21 mouse cellular contexts compared by ENCODE assay signal in the genomic region with DNA sequence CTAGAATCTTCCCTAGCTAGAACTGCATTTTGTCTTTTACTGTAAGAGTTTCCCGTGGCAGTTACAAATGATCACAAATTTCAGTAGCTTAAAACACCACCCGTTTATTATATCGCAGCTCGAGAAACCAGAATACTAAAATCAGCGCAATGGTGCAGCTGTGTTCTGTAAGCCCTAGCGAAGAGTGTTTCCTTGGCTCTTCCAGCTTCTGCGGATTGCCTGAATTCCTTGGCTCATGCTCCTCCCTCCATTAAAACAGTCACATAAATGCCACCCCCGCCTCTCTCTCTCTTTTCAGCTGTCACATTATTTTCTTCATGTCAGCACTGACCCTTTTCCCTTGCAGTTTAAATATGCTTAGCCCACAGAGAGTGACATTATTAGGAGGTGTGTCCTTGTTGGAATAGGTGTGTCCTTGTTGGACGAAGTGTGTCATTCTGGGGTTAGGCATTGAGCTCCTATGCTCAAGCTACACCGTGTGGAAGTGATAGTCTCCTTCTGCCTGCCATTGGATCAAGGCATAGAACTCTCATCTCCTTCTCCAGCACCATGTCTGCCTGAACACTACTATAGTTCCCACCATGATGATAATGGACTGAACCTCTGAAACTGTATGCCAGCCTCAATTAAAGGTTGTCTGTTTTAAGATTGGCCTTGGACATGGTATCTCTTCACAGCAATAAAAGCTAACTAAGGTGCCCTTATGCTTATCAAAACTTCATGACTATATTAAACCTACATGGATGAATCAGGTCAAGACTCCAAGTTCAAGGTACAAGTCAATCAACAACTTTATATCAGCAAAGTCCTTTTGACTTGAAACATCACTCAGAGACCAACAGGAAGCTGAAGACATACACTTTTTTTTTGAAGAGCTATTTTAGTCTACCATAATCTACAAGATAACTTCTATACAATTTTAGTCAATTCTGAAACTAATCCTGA.
DNase-seq lines count a peak whose midpoint lies in the region; ATAC-seq and TF ChIP-seq lines count a peak whose summit lies in the region.
"Had no signal": no experiment of that assay in that cellular context is flagged by ENCODE, and none has a peak within 500 bp of the region (broad histone marks: within the 10 kb centered on the region; RNA-seq: fewer than 3 reads in every experiment).

No protein-coding gene starts in this region.

- no peaks in the 10 kb centered on the region for H3K27me3 ChIP-seq in kidney, embryonic 15.5 days
- no peaks in the 10 kb centered on the region for H3K27me3 ChIP-seq in kidney, embryonic 14.5 days (ENCODE audit: control insufficient read depth, insufficient read depth, low read length)
- no peaks in the 10 kb centered on the region for H3K27me3 ChIP-seq in lung, embryonic 15.5 days
- H3K27me3 ChIP-seq in intestine, embryonic 15.5 days (replicated peaks): no peaks in the 10 kb centered on the region
- no peaks in the 10 kb centered on the region for H3K27me3 ChIP-seq in small intestine, adult 2 months (ENCODE audit: control insufficient read depth, insufficient read depth, low read length)
- H3K27me3 ChIP-seq: CH12.LX; forebrain, embryonic 12.5 days; heart, embryonic 13.5 days; hindbrain, embryonic 13.5 days had no signal

- no peak for TF ChIP-seq CTCF in small intestine, adult 2 months (IDR thresholded peaks at IDR 0.05; ENCODE audit: extremely low read depth, insufficient read length, insufficient replicate concordance, low read depth, low read length)

- H3K4me1 ChIP-seq in kidney, embryonic 15.5 days: no peaks in the 10 kb centered on the region
- no peaks in the 10 kb centered on the region for H3K4me1 ChIP-seq in kidney, embryonic 14.5 days (ENCODE audit: control insufficient read depth, insufficient read depth, low read length)
- no peaks in the 10 kb centered on the region for H3K4me1 ChIP-seq in lung, embryonic 15.5 days
- 0 out of 2 replicates have a peak, but pooled peaks cover 5% of the 10 kb centered on the region for H3K4me1 ChIP-seq in intestine, embryonic 15.5 days (replicated peaks)
- H3K4me1 ChIP-seq in small intestine, adult 2 months (ENCODE audit: control insufficient read depth, insufficient read depth, insufficient read length, low read length): peaks cover 3% of the 10 kb centered on the region; the same call in 1 of the 2 replicates
- H3K4me1 ChIP-seq: forebrain, embryonic 12.5 days; hindbrain, embryonic 13.5 days had no signal

- H3K9me3 ChIP-seq in kidney, embryonic 15.5 days (replicated peaks): no peaks in the 10 kb centered on the region
- no peaks in the 10 kb centered on the region for H3K9me3 ChIP-seq in kidney, embryonic 14.5 days (ENCODE audit: control insufficient read depth, low read length)
- H3K9me3 ChIP-seq in lung, embryonic 15.5 days: no peaks in the 10 kb centered on the region
- H3K9me3 ChIP-seq in intestine, embryonic 15.5 days: no peaks in the 10 kb centered on the region
- H3K9me3 ChIP-seq: forebrain, embryonic 12.5 days; heart, embryonic 13.5 days; hindbrain, embryonic 13.5 days had no signal

- H3K36me3 ChIP-seq in kidney, embryonic 15.5 days: no peaks in the 10 kb centered on the region
- no peaks in the 10 kb centered on the region for H3K36me3 ChIP-seq in kidney, embryonic 14.5 days (ENCODE audit: control insufficient read depth, insufficient read depth, low read length)
- H3K36me3 ChIP-seq in lung, embryonic 15.5 days: no peaks in the 10 kb centered on the region
- H3K36me3 ChIP-seq in intestine, embryonic 15.5 days: no peaks in the 10 kb centered on the region
- H3K36me3 ChIP-seq in small intestine, adult 2 months (ENCODE audit: control insufficient read depth, insufficient read depth, low read length): no peaks in the 10 kb centered on the region
- H3K36me3 ChIP-seq: forebrain, embryonic 12.5 days; heart, embryonic 13.5 days; hindbrain, embryonic 13.5 days had no signal

- no peak for TF ChIP-seq POLR2A in small intestine, adult 2 months (IDR thresholded peaks at IDR 0.05; ENCODE audit: low read depth, low read length)

- H3K9ac ChIP-seq in kidney, embryonic 15.5 days: no peak overlapping the region
- no peak overlapping the region for H3K9ac ChIP-seq in kidney, embryonic 14.5 days (ENCODE audit: low read depth, low read length)
- H3K9ac ChIP-seq in lung, embryonic 15.5 days: no peak overlapping the region
- no peak overlapping the region for H3K9ac ChIP-seq in intestine, embryonic 15.5 days
- H3K9ac ChIP-seq: forebrain, embryonic 12.5 days; heart, embryonic 13.5 days; hindbrain, embryonic 13.5 days had no signal

- H3K4me2 ChIP-seq in kidney, embryonic 15.5 days: no peak overlapping the region
- H3K4me2 ChIP-seq in kidney, embryonic 14.5 days (replicated peaks; ENCODE audit: low read depth, low read length): no peak overlapping the region
- H3K4me2 ChIP-seq in lung, embryonic 15.5 days: no peak overlapping the region
- no peak overlapping the region for H3K4me2 ChIP-seq in intestine, embryonic 15.5 days (replicated peaks)
- H3K4me2 ChIP-seq: forebrain, embryonic 12.5 days; heart, embryonic 13.5 days; hindbrain, embryonic 13.5 days had no signal

- DNase-seq in lung, postnatal 36 days: no peak
- no peak for DNase-seq in retina, postnatal 1 day
- DNase-seq: cerebellum, adult 2 months; cerebellum, postnatal 36 days; gastrocnemius, postnatal 10 days; heart, adult 11 months; lung, postnatal 14 days; right cerebral cortex, postnatal 25 days; thymus, postnatal 14 days had no signal

- 70% methylated on average over 10 of the region's 10 CpGs for WGBS in kidney, embryonic 15.5 days
- WGBS in kidney, embryonic 14.5 days: 67% methylated on average over 10 of the region's 10 CpGs
- WGBS in lung, embryonic 15.5 days: 38% methylated on average over 10 of the region's 10 CpGs
- 54% methylated on average over 10 of the region's 10 CpGs for WGBS in intestine, embryonic 15.5 days
- 52% methylated on average over 10 of the region's 10 CpGs for WGBS in small intestine, adult 2 months

- no peak overlapping the region for H3K4me3 ChIP-seq in kidney, embryonic 15.5 days (replicated peaks)
- no peak overlapping the region for H3K4me3 ChIP-seq in kidney, embryonic 14.5 days (ENCODE audit: low read length)
- no peak overlapping the region for H3K4me3 ChIP-seq in lung, embryonic 15.5 days
- H3K4me3 ChIP-seq in intestine, embryonic 15.5 days (replicated peaks): no peak overlapping the region
- H3K4me3 ChIP-seq in small intestine, adult 2 months (ENCODE audit: low read depth, low read length): no peak overlapping the region
- H3K4me3 ChIP-seq: forebrain, embryonic 12.5 days; heart, embryonic 13.5 days; hindbrain, embryonic 13.5 days; layer of hippocampus, adult 2 months had no signal

- ATAC-seq in kidney, embryonic 15.5 days (replicated peaks; ENCODE audit: low FRiP score): peak; percentile 58; the same call in 1 of the 2 replicates
- ATAC-seq in kidney, embryonic 14.5 days (ENCODE audit: low FRiP score, low TSS enrichment): no peak
- ATAC-seq in lung, embryonic 15.5 days (ENCODE audit: borderline replicate concordance, extremely low read depth, low FRiP score, low TSS enrichment): peak; percentile 77
- peak; percentile 77 for ATAC-seq in intestine, embryonic 15.5 days
- ATAC-seq: inflammation-experienced regulatory T-cells, adult 6 months; midbrain, embryonic 16.5 days had no signal

- H3K27ac ChIP-seq in kidney, embryonic 15.5 days: no peak overlapping the region
- no peak overlapping the region for H3K27ac ChIP-seq in kidney, embryonic 14.5 days (ENCODE audit: low read depth, low read length)
- H3K27ac ChIP-seq in lung, embryonic 15.5 days: no peak overlapping the region
- no peak overlapping the region for H3K27ac ChIP-seq in intestine, embryonic 15.5 days
- peak overlapping the region; percentile 48 for H3K27ac ChIP-seq in small intestine, adult 2 months (ENCODE audit: insufficient read depth, low read depth, low read length)
- H3K27ac ChIP-seq: forebrain, embryonic 12.5 days; heart, embryonic 13.5 days; hindbrain, embryonic 13.5 days; layer of hippocampus, adult 2 months had no signal
